Mouse (Mus musculus) testis, adult 2 months (tissue): ENCODE data around the gene Chchd3. TPM values are rescaled to one million over a fixed set of nuclear protein-coding genes. Genes with fewer than 3 reads are reported as not detected.
A peak's percentile ranks its signal among the peaks of the same experiment; 100 is the strongest.

Source experiments
- H3K27ac ChIP-seq: fragments of 200-500 bp; 2 replicates; pipeline ENCODE4 v1.5.1; 2012; ENCODE audit warnings: low read depth, low read length; ENCODE audit not compliant: control insufficient read depth, insufficient read depth
- H3K27me3 ChIP-seq: fragments of 200-500 bp; 2 replicates; pipeline ENCODE4 v1.6.1; 2012; ENCODE audit warnings: mild to moderate bottlenecking, low read length, moderate library complexity; ENCODE audit not compliant: control insufficient read depth, insufficient read depth
- H3K36me3 ChIP-seq: fragments of 200-500 bp; 2 replicates; pipeline ENCODE4 v1.6.1; 2012; ENCODE audit warnings: mild to moderate bottlenecking, low read length; ENCODE audit not compliant: control insufficient read depth, insufficient read depth
- H3K4me1 ChIP-seq: fragments of 200-500 bp; 2 replicates; pipeline ENCODE4 v1.6.1; 2012; ENCODE audit warnings: low read length; ENCODE audit not compliant: control insufficient read depth, insufficient read depth
- H3K4me3 ChIP-seq: fragments of 200-500 bp; 2 replicates; pipeline ENCODE4 v1.5.1; 2012; ENCODE audit warnings: low read depth, mild to moderate bottlenecking, low read length, moderate library complexity, mixed read lengths; ENCODE audit not compliant: control insufficient read depth
- CTCF ChIP-seq: fragments of 200-500 bp; IDR thresholded peaks from 2 replicates; pipeline ENCODE4 v1.5.1; 2012; ENCODE audit warnings: low read depth, mild to moderate bottlenecking, inconsistent platforms, low read length, moderate library complexity; ENCODE audit not compliant: control insufficient read depth, insufficient read depth, insufficient replicate concordance
- POLR2A ChIP-seq: fragments of 200-500 bp; IDR thresholded peaks from 2 replicates; pipeline ENCODE4 v1.6.1; 2012; ENCODE audit warnings: low read depth, mild to moderate bottlenecking, inconsistent platforms, low read length, moderate library complexity; ENCODE audit not compliant: control insufficient read depth
- polyA plus RNA-seq: library from polyadenylated mRNA; depleted of rRNA; stranded (reverse); fragments of >200 nt; gene quantifications from 2 replicates; pipeline ENCODE4 v1.2.3, GENCODE M21; 2012

The Chchd3 gene
- polyA plus RNA-seq, 1 experiment, result 192 TPM

GRCm38 (mm10) chr6:32931106-32931770 is 128.8 kb downstream of the Chchd3 start:
- H3K27me3 ChIP-seq, result no peaks in the 10 kb centered on the region
- TF ChIP-seq POLR2A (no peak), CTCF (no peak)
- H3K36me3 ChIP-seq, result no peaks in the 10 kb centered on the region
- H3K4me1 ChIP-seq, result no peaks in the 10 kb centered on the region
- no peak overlapping the region for H3K27ac ChIP-seq
- H3K4me3 ChIP-seq, result no peak overlapping the region

- no peaks in the 10 kb centered on the region for H3K36me3 ChIP-seq
- no peaks in the 10 kb centered on the region for H3K4me1 ChIP-seq
- TF ChIP-seq POLR2A, result no peak
- no peak for TF ChIP-seq CTCF
- no peak overlapping the region for H3K4me3 ChIP-seq
- H3K27me3 ChIP-seq, result no peaks in the 10 kb centered on the region
- H3K27ac ChIP-seq, result no peak overlapping the region
Measured at GRCm38 (mm10) chr6:32922391-32922790, 137.7 kb downstream of the Chchd3 start.

- Histone ChIP-seq H3K4me3 (no peak overlapping the region), H3K4me1 (no peaks in the 10 kb centered on the region), H3K36me3 (no peaks in the 10 kb centered on the region), H3K27ac (no peak overlapping the region), H3K27me3 (no peaks in the 10 kb centered on the region)
- TF ChIP-seq POLR2A (no peak), CTCF (no peak)
Measured at GRCm38 (mm10) chr6:32920091-32920490, 140.0 kb downstream of the Chchd3 start.

- no peaks in the 10 kb centered on the region for H3K36me3 ChIP-seq
- no peak overlapping the region for H3K27ac ChIP-seq
- TF ChIP-seq POLR2A (no peak), CTCF (no peak)
- no peak overlapping the region for H3K4me3 ChIP-seq
- no peaks in the 10 kb centered on the region for H3K27me3 ChIP-seq
- H3K4me1 ChIP-seq, result no peaks in the 10 kb centered on the region
Measured at GRCm38 (mm10) chr6:32910692-32911091, 149.4 kb downstream of the Chchd3 start.

- Histone ChIP-seq H3K27ac (no peak overlapping the region), H3K4me1 (no peaks in the 10 kb centered on the region), H3K4me3 (peak overlapping the region; percentile 60), H3K27me3 (no peaks in the 10 kb centered on the region), H3K36me3 (no peaks in the 10 kb centered on the region)
- TF ChIP-seq POLR2A (no peak), CTCF (no peak)
Measured at GRCm38 (mm10) chr6:32899061-32899460, 161.0 kb downstream of the Chchd3 start.

- Histone ChIP-seq H3K27ac (no peak overlapping the region), H3K27me3 (no peaks in the 10 kb centered on the region), H3K4me1 (no peaks in the 10 kb centered on the region), H3K36me3 (no peaks in the 10 kb centered on the region), H3K4me3 (peak overlapping the region; percentile 35)
- TF ChIP-seq CTCF (no peak), POLR2A (no peak)
Measured at GRCm38 (mm10) chr6:32894100-32894499, 166.0 kb downstream of the Chchd3 start.

- no peak overlapping the region for H3K4me3 ChIP-seq
- no peaks in the 10 kb centered on the region for H3K4me1 ChIP-seq
- H3K27ac ChIP-seq, result no peak overlapping the region
- no peaks in the 10 kb centered on the region for H3K27me3 ChIP-seq
- TF ChIP-seq POLR2A, result no peak
- TF ChIP-seq CTCF, result no peak
- no peaks in the 10 kb centered on the region for H3K36me3 ChIP-seq
Measured at GRCm38 (mm10) chr6:32890726-32891125, 169.3 kb downstream of the Chchd3 start.
